Mouse (Mus musculus) urinary bladder, postnatal 4 days (tissue): ENCODE data around the gene Scimp.
"Not testable (repeated sequence)": the region's sequence is repeated elsewhere in the genome, so short reads cannot be mapped to it uniquely, and the experiment has no call there.

Source experiments
- DNase-seq, 2 experiments: peaks; one replicate each; pipeline ENCODE4 v3.0.0; 2021 to 2022; ENCODE audit warnings: low spot score in 2 of 2

Scimp gene

GRCm38 (mm10) chr11:70811471-70812240, 730 bp downstream of the Scimp start:
- DNase-seq, result no peak

DNA sequence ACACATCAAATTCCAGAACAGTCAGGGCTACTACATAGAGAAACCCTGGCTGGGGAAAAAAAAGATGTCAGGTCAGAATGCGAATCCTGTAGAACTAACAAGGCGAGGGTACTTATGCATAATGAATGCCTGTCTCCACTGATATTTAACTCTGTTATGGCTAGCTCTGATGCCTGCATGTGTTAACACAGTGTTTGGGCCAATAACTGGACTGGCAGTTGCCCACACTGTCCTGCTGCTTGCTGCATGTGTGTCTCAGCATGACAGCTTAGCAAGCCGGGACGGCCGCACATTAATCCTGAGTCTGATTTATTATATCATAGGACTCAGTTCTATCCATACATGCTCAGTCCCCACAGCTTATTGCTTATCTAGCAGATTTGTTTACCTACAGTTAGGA, 1.3 kb downstream of the Scimp start:
- DNase-seq, result no peak

DNA sequence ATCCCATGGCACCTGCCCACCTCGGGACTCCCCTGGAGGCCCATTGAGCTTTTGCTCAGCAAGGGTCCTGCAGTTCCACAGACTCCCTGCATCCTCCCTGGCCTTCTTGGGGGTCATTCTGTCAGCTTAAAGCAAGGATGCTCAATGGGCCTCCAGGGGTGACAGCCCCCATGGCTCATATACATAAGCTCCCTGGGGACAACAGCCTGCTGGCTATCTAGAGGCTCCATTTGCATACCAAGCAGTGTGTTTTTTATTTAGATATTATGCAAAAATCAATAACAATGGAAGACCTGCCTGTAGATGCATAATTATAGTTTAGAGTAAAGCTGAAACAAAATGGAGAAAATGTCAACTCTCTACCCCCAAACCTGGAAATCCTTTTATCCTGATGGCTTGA, 3.4 kb downstream of the Scimp start:
- no peak for DNase-seq

DNA sequence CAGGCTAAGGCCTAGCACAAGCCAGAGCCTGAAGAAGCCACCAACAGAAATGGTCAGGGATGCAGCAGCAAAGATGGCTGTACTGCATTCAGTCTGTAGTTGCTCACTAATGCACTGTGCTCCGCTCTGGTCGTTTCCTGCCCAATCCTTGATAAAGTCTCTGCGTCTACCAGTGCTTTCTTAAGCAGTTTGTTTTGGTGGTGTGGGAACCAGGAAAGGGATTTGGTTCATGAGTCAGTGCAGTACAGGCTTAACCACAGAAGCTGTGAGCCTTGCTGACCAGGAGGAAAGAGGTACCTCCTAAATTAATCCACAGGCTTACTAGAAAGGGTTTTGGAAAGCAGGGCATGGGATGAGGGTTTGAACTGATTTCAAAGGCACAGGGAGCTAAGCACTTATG, 4.3 kb downstream of the Scimp start:
- no peak for DNase-seq

DNA sequence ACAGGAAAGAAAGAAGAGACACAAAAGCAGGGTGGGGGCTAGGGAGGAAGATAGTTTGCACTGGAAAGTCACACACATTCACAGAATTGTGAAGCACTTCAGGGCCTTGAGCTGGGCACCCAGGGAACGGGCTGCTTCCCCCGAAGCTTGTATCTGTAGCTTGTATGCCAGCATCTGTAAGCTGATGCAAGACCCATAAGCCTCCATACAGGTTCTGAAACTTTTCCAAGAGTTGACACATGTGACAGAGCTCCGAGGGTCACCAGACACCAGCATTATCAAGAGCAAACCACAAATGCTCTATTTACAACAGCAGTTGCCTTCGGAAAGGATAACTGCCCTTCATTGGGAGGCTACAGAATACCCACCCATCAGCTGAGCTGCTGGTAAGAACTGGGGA, 4.8 kb downstream of the Scimp start:
- DNase-seq, result no peak

DNA sequence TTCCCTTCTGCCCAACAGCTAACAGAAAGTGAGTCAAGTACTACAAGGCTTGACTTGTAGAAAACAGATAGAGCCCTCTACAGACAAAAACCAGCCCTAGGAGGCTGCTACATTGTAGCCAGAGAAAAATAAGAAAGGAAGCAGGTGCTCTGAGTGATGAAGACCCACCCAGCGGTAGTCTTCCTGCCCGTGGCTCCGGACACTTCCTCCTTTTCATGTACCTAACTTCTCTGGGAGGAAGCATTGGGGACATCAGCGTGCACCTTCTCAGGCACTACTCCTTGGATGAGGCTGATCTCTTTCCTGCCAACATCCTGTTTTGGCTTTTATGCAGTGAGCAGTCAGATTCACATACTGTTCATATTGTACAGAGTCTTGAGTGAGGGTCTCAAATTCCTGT, 5.7 kb downstream of the Scimp start:
- no peak for DNase-seq

DNA sequence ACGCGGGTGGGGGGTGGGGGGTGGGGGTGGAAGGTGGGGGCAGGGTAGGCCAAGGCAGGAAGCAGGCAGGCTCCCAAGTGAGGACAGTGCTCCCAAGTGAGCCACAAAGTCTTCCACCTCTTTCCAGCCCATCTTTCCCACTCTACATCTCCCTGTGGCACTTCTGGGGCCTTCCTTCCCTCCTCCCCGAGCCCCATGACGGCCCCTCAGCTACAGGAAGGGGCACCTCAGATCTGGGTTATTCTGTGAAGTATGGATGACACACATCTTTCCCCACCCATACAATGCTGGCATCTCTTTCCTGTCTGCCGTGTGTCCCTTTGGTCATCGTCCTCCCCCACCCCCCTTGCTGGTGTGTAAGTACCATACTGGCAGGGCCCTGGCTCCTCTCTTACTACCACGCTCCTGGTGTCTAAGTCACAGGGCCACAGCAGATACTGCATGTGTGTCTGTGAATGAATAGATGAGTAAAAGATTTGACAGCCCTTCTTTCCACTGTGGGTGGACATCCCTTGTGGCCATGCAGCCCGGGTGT, 6.7 kb downstream of the Scimp start:
- DNase-seq, result no peak

- DNase-seq, result no peak
Measured at GRCm38 (mm10) chr11:70804395-70804794, 8.0 kb downstream of the Scimp start.

- no peak for DNase-seq
Measured at GRCm38 (mm10) chr11:70803711-70804200, 8.6 kb downstream of the Scimp start.

DNA sequence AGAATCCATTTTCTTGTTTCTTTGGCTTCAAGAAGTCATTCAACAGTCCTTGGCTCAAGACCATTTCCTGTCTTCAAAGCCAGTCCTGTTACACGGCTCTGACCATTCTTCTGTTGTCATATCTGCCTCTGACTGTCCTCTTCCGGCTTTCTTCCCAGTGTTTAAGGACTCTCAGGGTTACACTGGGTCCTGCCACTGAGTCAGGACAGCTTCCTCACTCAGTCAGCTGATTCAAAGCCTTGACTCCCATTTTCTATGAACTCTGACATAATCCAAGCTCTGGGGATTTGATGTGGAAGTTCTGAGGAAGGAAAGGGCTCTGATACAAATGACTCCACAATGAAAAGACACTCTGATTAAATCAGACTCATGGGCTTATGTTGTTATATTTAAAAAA, 9.5 kb downstream of the Scimp start:
- DNase-seq, result no peak

GRCm38 (mm10) chr11:70802208-70802864, 10.1 kb downstream of the Scimp start:
- DNase-seq, result no peak

DNA sequence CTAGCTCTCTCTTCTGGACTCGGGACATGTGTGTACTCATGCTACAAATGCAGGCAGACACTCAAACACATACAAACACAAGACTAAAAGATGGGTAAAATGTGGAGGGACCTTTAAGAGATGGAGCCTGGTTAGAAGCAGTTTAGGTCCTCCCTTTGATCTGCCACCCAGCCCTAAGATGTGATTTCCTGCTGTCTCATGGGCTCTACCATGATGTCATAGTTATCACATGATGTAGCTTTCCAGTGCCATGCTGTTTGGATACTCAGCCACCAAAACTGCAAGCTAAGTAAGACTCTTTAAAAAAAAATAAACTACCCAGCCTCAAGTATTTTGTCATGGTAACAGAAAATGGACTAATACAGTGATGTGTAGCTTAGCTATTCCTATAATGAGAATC, 20.0 kb downstream of the Scimp start:
- DNase-seq, result no peak

GRCm38 (mm10) chr11:70791676-70792075, 20.7 kb downstream of the Scimp start:
- DNase-seq, result no peak

DNA sequence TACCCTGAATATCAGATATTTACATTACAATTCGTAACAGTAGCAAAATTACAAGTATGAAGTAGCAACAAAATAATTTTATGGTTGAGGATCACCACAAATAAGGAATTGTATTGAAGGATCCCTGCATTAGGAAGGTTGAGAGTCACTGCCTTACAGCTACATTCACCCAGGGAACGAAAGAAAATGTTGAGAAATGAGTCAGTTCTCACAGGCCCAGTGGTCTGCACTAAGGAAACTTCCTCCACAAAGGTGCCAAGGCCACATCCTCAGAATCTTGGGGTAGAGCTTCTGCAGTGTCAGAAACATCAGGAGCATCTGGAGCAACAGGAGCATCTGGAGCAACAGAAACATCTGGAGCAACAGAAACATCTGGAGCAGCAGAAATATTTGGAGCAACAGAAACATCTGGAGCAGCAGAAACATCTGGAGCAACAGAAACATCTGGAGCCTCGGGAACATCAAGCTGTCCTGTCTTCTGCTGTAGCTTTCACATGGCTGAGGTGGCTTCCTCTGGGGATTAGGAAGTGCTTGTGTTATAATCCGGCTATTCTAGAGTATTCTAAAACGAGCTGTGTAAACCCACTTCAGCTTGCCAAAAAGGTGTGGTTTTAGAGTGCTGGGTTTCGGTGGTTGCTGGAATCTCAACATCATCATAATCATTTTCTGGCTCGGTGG, 21.4 kb downstream of the Scimp start:
- no peak for DNase-seq

DNA sequence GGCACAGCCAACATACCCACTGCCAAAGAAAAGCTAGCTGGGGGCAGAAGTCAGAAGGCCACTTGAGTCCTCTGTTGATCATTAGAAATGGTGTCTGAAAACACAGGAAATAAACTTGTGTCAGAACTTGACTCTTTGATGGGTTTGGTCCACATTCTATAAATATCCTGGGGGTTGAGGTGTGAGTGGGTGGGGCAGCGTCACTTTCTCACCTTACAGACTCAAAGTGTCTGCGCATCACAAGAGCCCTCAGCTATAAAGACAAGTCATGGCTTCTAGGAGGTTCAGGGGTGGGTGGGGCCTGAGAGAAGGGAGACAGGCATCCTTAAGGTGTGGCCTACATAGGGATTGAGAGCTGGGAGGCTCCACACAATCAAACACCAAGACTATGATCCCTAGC, 22.0 kb downstream of the Scimp start:
- no peak for DNase-seq

GRCm38 (mm10) chr11:70788972-70789655, 23.3 kb downstream of the Scimp start:
- DNase-seq, result no peak

DNA sequence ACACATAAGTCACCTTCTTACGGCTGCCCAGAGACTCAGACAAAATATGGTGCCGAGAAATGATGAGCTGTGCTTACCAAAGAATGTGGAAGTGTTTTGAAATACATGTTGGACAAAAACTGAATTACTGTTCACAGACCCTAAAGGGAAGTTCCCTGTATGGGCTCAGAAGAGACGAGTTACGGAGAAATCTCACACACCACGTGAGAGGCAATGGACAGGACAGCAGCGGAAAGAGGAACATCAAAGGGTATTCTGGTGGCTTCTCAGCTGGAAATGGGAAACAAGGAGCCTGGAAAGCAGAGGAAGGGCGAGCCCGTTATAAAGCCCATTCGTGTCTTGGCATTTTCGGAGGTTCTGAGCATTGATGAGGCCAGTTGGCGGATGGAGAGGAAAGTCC, 25.3 kb downstream of the Scimp start:
- no peak for DNase-seq

GRCm38 (mm10) chr11:70785908-70786307, 26.5 kb downstream of the Scimp start:
- no peak for DNase-seq

GRCm38 (mm10) chr11:70778058-70778457, 34.3 kb downstream of the Scimp start:
- not testable (repeated sequence) for DNase-seq

DNA sequence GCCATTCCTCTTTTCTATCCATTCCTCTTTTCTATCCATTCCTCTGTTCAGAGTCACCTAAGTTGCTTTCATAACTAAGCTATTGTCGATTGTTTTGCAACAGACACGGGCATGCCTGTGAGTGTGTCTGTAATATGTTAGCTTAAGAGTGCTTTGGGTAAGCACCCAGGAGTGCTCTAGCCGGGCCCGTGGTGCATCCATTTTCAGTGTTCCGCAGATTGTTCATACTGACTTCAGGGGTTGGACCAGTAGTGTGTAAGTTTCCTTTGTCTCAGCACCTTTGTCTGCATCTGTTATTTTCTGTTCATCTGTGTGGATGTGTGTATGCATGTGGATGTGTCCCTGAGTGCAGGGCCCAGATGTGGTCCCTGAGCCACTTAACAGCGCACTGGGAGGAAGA, 34.8 kb downstream of the Scimp start:
- no peak for DNase-seq

DNA sequence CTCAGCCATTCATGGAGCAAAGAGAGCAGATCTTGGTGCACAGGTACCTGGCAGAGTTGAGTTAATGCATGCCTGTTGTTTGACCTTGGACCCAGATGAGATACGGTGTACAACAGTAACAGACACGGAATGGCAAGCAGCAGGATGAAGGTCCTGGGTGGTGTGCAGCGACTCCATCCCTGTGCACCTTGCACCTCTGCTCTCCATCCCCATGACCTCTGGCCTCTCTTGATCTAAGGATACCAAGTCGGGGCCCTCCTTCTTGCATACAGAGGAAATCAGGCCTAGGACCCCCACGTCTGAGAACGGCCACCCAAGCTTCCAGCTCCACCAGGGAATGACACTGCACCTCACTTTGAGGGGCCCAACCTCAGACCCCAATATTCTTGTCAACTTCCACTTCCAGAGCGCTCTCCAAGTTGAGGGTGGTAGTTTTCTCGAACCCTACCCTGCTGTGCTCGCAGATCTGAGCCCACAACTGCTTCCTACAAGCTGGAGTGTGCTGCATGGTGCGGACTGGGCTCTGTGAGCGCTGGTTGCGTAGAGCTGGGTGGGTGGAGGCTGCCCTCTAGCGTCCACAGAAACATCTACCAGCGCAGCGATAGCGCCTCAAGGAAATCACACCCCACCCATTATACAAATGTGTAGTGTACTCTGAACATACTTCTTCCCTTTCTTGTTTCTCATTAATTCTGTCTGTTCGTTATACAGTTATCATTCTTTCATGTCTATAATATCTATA, 35.4 kb downstream of the Scimp start:
- DNase-seq, result peak; percentile 52 to 66
